Mouse (Mus musculus) kidney, adult 2 months (tissue): ENCODE data around the gene Yipf3.

Source experiments
- CTCF ChIP-seq: fragments of 200-500 bp; conservative IDR thresholded peaks from 2 replicates; pipeline ENCODE4 v1.5.1; 2011; ENCODE audit warnings: low read depth, mild to moderate bottlenecking, control low read depth, low read length, moderate library complexity, mixed read lengths; ENCODE audit not compliant: insufficient read depth, insufficient read length
- POLR2A ChIP-seq: fragments of 200-500 bp; IDR thresholded peaks from one replicate; pipeline ENCODE4 v1.6.1; 2011; ENCODE audit warnings: low read depth, low read length, control low read depth

DNA sequence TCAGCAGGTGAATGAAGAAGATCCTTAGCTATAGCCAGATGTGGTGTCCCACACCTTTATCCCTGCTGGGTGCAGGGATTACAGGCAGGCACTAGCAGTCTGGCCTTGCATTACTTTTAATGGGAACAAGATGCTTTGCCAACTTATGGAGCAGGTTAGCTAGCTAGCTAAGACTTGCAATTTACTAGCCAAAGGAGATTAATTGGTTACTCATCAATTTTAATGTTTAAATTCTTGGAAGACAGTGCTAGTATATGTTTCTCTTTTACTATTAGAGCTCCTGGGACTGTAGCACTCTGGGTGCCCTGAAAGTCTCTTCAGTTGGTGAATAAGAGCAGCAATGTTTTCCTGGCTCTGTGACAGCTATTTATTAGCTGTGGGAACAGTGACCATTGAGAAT is 41.2 kb upstream of the Yipf3 start:
- TF ChIP-seq POLR2A: no peak
- TF ChIP-seq CTCF: no peak
